In genomic region chr16:17499249-17499883, GRCm38 (mm10) we compare ENCODE assay signal across 10 mouse cellular contexts. TPM values are rescaled to one million over a fixed set of nuclear protein-coding genes. Genes with fewer than 3 reads are reported as not detected.
DNase-seq lines count a peak whose midpoint lies in the region; ATAC-seq and TF ChIP-seq lines count a peak whose summit lies in the region.
"Had no signal": no experiment of that assay in that cellular context is flagged by ENCODE, and none has a peak within 500 bp of the region (broad histone marks: within the 10 kb centered on the region; RNA-seq: fewer than 3 reads in every experiment).

No protein-coding gene starts in this region.

- no peaks in the 10 kb centered on the region for H3K27me3 ChIP-seq in lung, embryonic 16.5 days (ENCODE audit: control insufficient read depth, insufficient read depth, low read depth, low read length)
- no peaks in the 10 kb centered on the region for H3K27me3 ChIP-seq in forebrain, embryonic 12.5 days
- H3K27me3 ChIP-seq in limb, embryonic 11.5 days (ENCODE audit: control insufficient read depth, insufficient read depth, low read length) = no peaks in the 10 kb centered on the region

- no peak overlapping the region for H3K27ac ChIP-seq in lung, embryonic 16.5 days (ENCODE audit: low read length)
- peak overlapping the region; percentile 50; the same call in 1 of the 2 replicates for H3K27ac ChIP-seq in forebrain, embryonic 12.5 days
- no peak overlapping the region for H3K27ac ChIP-seq in limb, embryonic 11.5 days (replicated peaks; ENCODE audit: low read depth, low read length)
- H3K27ac ChIP-seq: left cerebral cortex, adult 2 months; macrophage had no signal

- no peak overlapping the region for H3K4me3 ChIP-seq in lung, embryonic 16.5 days (ENCODE audit: low read length)
- H3K4me3 ChIP-seq in lung, adult 2 months (replicated peaks; ENCODE audit: extremely low read depth, low read depth, low read length) = no peak overlapping the region
- no peak overlapping the region for H3K4me3 ChIP-seq in forebrain, embryonic 12.5 days (replicated peaks)
- H3K4me3 ChIP-seq in limb, embryonic 11.5 days (ENCODE audit: low read depth, low read length) = no peak overlapping the region
- H3K4me3 ChIP-seq: left cerebral cortex, adult 2 months had no signal

- H3K9ac ChIP-seq in lung, embryonic 16.5 days (ENCODE audit: low read length) = no peak overlapping the region
- H3K9ac ChIP-seq in forebrain, embryonic 12.5 days = no peak overlapping the region
- H3K9ac ChIP-seq in limb, embryonic 11.5 days (ENCODE audit: low read length) = no peak overlapping the region

- no peaks in the 10 kb centered on the region for H3K36me3 ChIP-seq in lung, embryonic 16.5 days (ENCODE audit: control insufficient read depth, insufficient read depth, low read length)
- no peaks in the 10 kb centered on the region for H3K36me3 ChIP-seq in forebrain, embryonic 12.5 days (replicated peaks)
- H3K36me3 ChIP-seq in limb, embryonic 11.5 days (ENCODE audit: control insufficient read depth, insufficient read depth, low read length) = no peaks in the 10 kb centered on the region

- TF ChIP-seq CTCF in lung, adult 2 months (IDR thresholded peaks at IDR 0.05; ENCODE audit: insufficient read depth, low read length) = no peak

- no peak for DNase-seq in lung, adult 2 months
- peak; percentile 41 for DNase-seq in limb, embryonic 11.5 days (ENCODE audit: low spot score)
- DNase-seq in retina, embryonic 14.5 days (ENCODE audit: low spot score) = peak; percentile 64
- DNase-seq in layer of hippocampus, adult 8-10 months (ENCODE audit: low spot score in 2 of 2) = no peak
- no peak for DNase-seq in spleen, adult 12 weeks (ENCODE audit: low spot score)
- DNase-seq: thymus, postnatal 36 days had no signal

- ATAC-seq in lung, embryonic 16.5 days (ENCODE audit: low read depth) = peak; percentile 72
- peak; percentile 84 for ATAC-seq in forebrain, embryonic 12.5 days (ENCODE audit: low FRiP score)
- no peak; the same call in 1 of the 2 replicates for ATAC-seq in limb, embryonic 11.5 days (ENCODE audit: insufficient number of reproducible peaks, low FRiP score, low TSS enrichment, low read depth)

- 29% methylated on average over 10 of the region's 10 CpGs for WGBS in lung, embryonic 16.5 days
- WGBS in lung, adult 2 months = 44% methylated on average over 10 of the region's 10 CpGs
- 13% methylated on average over 10 of the region's 10 CpGs for WGBS in forebrain, embryonic 12.5 days
- 29% methylated on average over 10 of the region's 10 CpGs for WGBS in limb, embryonic 11.5 days

- H3K4me2 ChIP-seq in lung, embryonic 16.5 days (ENCODE audit: low read depth, low read length) = no peak overlapping the region
- H3K4me2 ChIP-seq in forebrain, embryonic 12.5 days = peak overlapping the region; percentile 17; the same call in 1 of the 2 replicates
- peak overlapping the region; percentile 12; the same call in 1 of the 2 replicates for H3K4me2 ChIP-seq in limb, embryonic 11.5 days (ENCODE audit: low read depth, severe bottlenecking)

- H3K9me3 ChIP-seq in lung, embryonic 16.5 days (ENCODE audit: control insufficient read depth, low read length) = no peaks in the 10 kb centered on the region
- no peaks in the 10 kb centered on the region for H3K9me3 ChIP-seq in forebrain, embryonic 12.5 days
- no peaks in the 10 kb centered on the region for H3K9me3 ChIP-seq in limb, embryonic 11.5 days (ENCODE audit: control insufficient read depth, low read length)

- TF ChIP-seq POLR2A in lung, adult 2 months (IDR thresholded peaks at IDR 0.05; ENCODE audit: borderline replicate concordance, extremely low read depth, low read depth, low read length) = no peak

- peaks cover 7% of the 10 kb centered on the region; the same call in 1 of the 2 replicates for H3K4me1 ChIP-seq in lung, embryonic 16.5 days (replicated peaks; ENCODE audit: control insufficient read depth, insufficient read depth, low read length)
- H3K4me1 ChIP-seq in lung, adult 2 months (ENCODE audit: control insufficient read depth, insufficient read depth, low read length) = no peaks in the 10 kb centered on the region
- peaks cover 28% of the 10 kb centered on the region for H3K4me1 ChIP-seq in forebrain, embryonic 12.5 days
- no peaks in the 10 kb centered on the region for H3K4me1 ChIP-seq in limb, embryonic 11.5 days (ENCODE audit: control insufficient read depth, insufficient read depth, low read length)

RNA-seq across cellular contexts. Expression of gene Lztr1, which starts 9.1 kb away (rescaled TPM):
- 75.6 and 85.6 TPM in 2 replicates for polyA plus RNA-seq in lung, embryonic 16.5 days (2015; fragmentation: Nextera tagmentation; extraction: Ambion mirVana)
- 243 and 247 TPM in 2 replicates for polyA plus RNA-seq in lung, adult 2 months (2012; rRNA removed)
- polyA plus RNA-seq in forebrain, embryonic 12.5 days (2016; fragmentation: Nextera tagmentation; extraction: Ambion mirVana) = 101 TPM in 2 replicates
- 76.1 and 92.9 TPM in 2 replicates for polyA plus RNA-seq in limb, embryonic 11.5 days (2014; fragmentation: Nextera tagmentation; extraction: Ambion mirVana)
- 100 to 1,000 TPM; 194 to 222 (median 203) TPM for total RNA-seq in layer of hippocampus, adult 8-10 months (2022)

RNA-seq across cellular contexts. Expression of gene Aifm3, which starts 10.0 kb away (rescaled TPM):
- polyA plus RNA-seq in lung, embryonic 16.5 days (2015; fragmentation: Nextera tagmentation; extraction: Ambion mirVana) = 4.1 and 6.5 TPM in 2 replicates
- 2.5 and 2.6 TPM in 2 replicates for polyA plus RNA-seq in lung, adult 2 months (2012; rRNA removed)
- polyA plus RNA-seq in forebrain, embryonic 12.5 days (2016; fragmentation: Nextera tagmentation; extraction: Ambion mirVana) = 6.8 and 8.3 TPM in 2 replicates
- polyA plus RNA-seq in limb, embryonic 11.5 days (2014; fragmentation: Nextera tagmentation; extraction: Ambion mirVana) = 0.26 and 0.63 TPM in 2 replicates
- total RNA-seq in layer of hippocampus, adult 8-10 months (2022) = 100 to 1,000 TPM in 2 of 4 experiments, 10 to 100 TPM in 2; 92.5 to 137 (median 109) TPM
- polyA plus RNA-seq: macrophage had no signal

RNA-seq across cellular contexts. Expression of gene Thap7, which starts 31.6 kb away (rescaled TPM):
- 53.0 and 59.5 TPM in 2 replicates for polyA plus RNA-seq in lung, embryonic 16.5 days (2015; fragmentation: Nextera tagmentation; extraction: Ambion mirVana)
- polyA plus RNA-seq in lung, adult 2 months (2012; rRNA removed) = 87.3 and 90.4 TPM in 2 replicates
- polyA plus RNA-seq in forebrain, embryonic 12.5 days (2016; fragmentation: Nextera tagmentation; extraction: Ambion mirVana) = 57.5 and 57.6 TPM in 2 replicates
- polyA plus RNA-seq in limb, embryonic 11.5 days (2014; fragmentation: Nextera tagmentation; extraction: Ambion mirVana) = 49.1 and 58.7 TPM in 2 replicates
- 10 to 100 TPM; 42.9 to 47.0 (median 45.1) TPM for total RNA-seq in layer of hippocampus, adult 8-10 months (2022)

RNA-seq across cellular contexts. Expression of gene Crkl, which starts 47.6 kb away (rescaled TPM):
- polyA plus RNA-seq in lung, embryonic 16.5 days (2015; fragmentation: Nextera tagmentation; extraction: Ambion mirVana) = 56.7 and 60.4 TPM in 2 replicates
- 56.5 and 63.3 TPM in 2 replicates for polyA plus RNA-seq in lung, adult 2 months (2012; rRNA removed)
- polyA plus RNA-seq in forebrain, embryonic 12.5 days (2016; fragmentation: Nextera tagmentation; extraction: Ambion mirVana) = 101 and 117 TPM in 2 replicates
- polyA plus RNA-seq in limb, embryonic 11.5 days (2014; fragmentation: Nextera tagmentation; extraction: Ambion mirVana) = 90.4 and 95.2 TPM in 2 replicates
- 10 to 100 TPM; 35.3 to 49.3 (median 38.4) TPM for total RNA-seq in layer of hippocampus, adult 8-10 months (2022)

Comparison
In these comparisons a context has a peak if more than half of its experiments do, and no peak if none do; other contexts are left out.
1. DNase-seq: peak in limb, embryonic 11.5 days (single experiment) and retina, embryonic 14.5 days (single experiment); none in lung, adult 2 months (single experiment), layer of hippocampus, adult 8-10 months (0 of 2) and spleen, adult 12 weeks (single experiment).